Mouse (Mus musculus): ENCODE results near the gene Leng1. TPM values are rescaled to one million over a fixed set of nuclear protein-coding genes. Genes with fewer than 3 reads are reported as not detected.

Gene Leng1
- polyA plus RNA-seq, 1 experiment from 2014 or later = 16.3 TPM

- Histone ChIP-seq H3K27me3 (no peaks in the 10 kb centered on the region), H3K9ac (0 out of 2 replicates have a peak overlapping the region, but pooled peaks have one; percentile 35), H3K36me3 (peaks cover 57% of the 10 kb centered on the region), H3K4me1 (replicated peaks) (peaks cover 26% of the 10 kb centered on the region), H3K27ac (peak overlapping the region; percentile 65), H3K4me3 (no peak overlapping the region), H3K9me3 (no peaks in the 10 kb centered on the region), H3K4me2 (no peak overlapping the region)
- peak; percentile 74 for ATAC-seq (ENCODE audit: low FRiP score)
- 58% methylated on average over 10 of the region's 10 CpGs for WGBS
Measured at GRCm38 (mm10) chr7:3683908-3684550, 18.4 kb upstream of the Leng1 start.

GRCm38 (mm10) chr7:3677342-3677741 is 11.7 kb upstream of the Leng1 start, which contains the start of gene Tmc4:
TSS of gene Tmc4 (minus strand) at chr7:3677553.
- H3K36me3 ChIP-seq = peaks cover 27% of the 10 kb centered on the region
- no peak within 1 kb of the TSS for H3K27ac ChIP-seq
- no peak for ATAC-seq (ENCODE audit: low FRiP score)
- 53% methylated on average over 9 of the region's 9 CpGs for WGBS
- no peaks in the 10 kb centered on the region for H3K27me3 ChIP-seq
- no peaks in the 10 kb centered on the region for H3K4me1 ChIP-seq (replicated peaks)
- H3K9ac ChIP-seq = no peak within 1 kb of the TSS
- H3K4me2 ChIP-seq = no peak within 1 kb of the TSS
- H3K4me3 ChIP-seq = no peak within 1 kb of the TSS
- no peaks in the 10 kb centered on the region for H3K9me3 ChIP-seq

DNA sequence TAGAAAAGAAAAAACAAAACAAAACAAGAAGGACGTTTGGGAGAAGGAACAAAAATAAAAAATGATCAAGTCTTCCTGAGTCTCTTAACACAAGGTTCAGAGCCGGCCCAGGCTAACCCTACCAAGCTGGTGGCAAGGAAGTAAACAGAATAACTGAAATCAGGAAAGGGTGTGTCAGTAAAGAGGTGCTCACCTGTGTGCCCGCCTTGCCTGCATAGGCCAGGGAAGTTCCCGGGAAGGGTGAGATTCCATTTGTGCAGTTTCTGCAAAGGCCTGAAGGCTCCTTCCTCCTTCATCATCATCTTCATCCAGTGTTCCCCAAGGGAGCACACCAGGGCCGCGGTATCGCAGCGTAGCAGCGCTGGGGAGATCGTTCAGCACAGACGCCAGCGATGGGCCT is 10.7 kb upstream of the Leng1 start:
- no peaks in the 10 kb centered on the region for H3K9me3 ChIP-seq
- peaks cover 23% of the 10 kb centered on the region for H3K36me3 ChIP-seq
- no peak overlapping the region for H3K4me3 ChIP-seq
- 85% methylated on average over 12 of the region's 12 CpGs for WGBS
- H3K27me3 ChIP-seq = no peaks in the 10 kb centered on the region
- H3K9ac ChIP-seq = no peak overlapping the region
- no peaks in the 10 kb centered on the region for H3K4me1 ChIP-seq (replicated peaks)
- no peak overlapping the region for H3K4me2 ChIP-seq
- ATAC-seq (ENCODE audit: low FRiP score) = no peak
- no peak overlapping the region for H3K27ac ChIP-seq

GRCm38 (mm10) chr7:3675228-3675548 is 9.5 kb upstream of the Leng1 start:
- Histone ChIP-seq H3K4me2 (no peak overlapping the region), H3K27ac (no peak overlapping the region), H3K27me3 (no peaks in the 10 kb centered on the region), H3K9me3 (no peaks in the 10 kb centered on the region), H3K4me3 (no peak overlapping the region), H3K9ac (no peak overlapping the region), H3K4me1 (replicated peaks) (no peaks in the 10 kb centered on the region), H3K36me3 (peaks cover 16% of the 10 kb centered on the region)
- peak; percentile 12; the same call in 1 of the 2 replicates for ATAC-seq (ENCODE audit: low FRiP score)
- WGBS = 78% methylated on average over 3 of the region's 3 CpGs

- ATAC-seq (ENCODE audit: low FRiP score) = peak; percentile 80
- H3K4me3 ChIP-seq = no peak overlapping the region
- H3K4me2 ChIP-seq = no peak overlapping the region
- no peaks in the 10 kb centered on the region for H3K27me3 ChIP-seq
- H3K27ac ChIP-seq = no peak overlapping the region
- H3K36me3 ChIP-seq = peaks cover 14% of the 10 kb centered on the region
- no peaks in the 10 kb centered on the region for H3K4me1 ChIP-seq (replicated peaks)
- WGBS = 71% methylated on average over 10 of the region's 10 CpGs
- H3K9me3 ChIP-seq = no peaks in the 10 kb centered on the region
- H3K9ac ChIP-seq = no peak overlapping the region
Measured at GRCm38 (mm10) chr7:3674507-3675227, 9.0 kb upstream of the Leng1 start.

GRCm38 (mm10) chr7:3666921-3667391 is 1.3 kb upstream of the Leng1 start:
- no peaks in the 10 kb centered on the region for H3K9me3 ChIP-seq
- H3K36me3 ChIP-seq = peaks cover 11% of the 10 kb centered on the region
- no peak overlapping the region for H3K4me2 ChIP-seq
- no peak overlapping the region for H3K27ac ChIP-seq
- peaks cover 28% of the 10 kb centered on the region for H3K4me1 ChIP-seq (replicated peaks)
- peak overlapping the region; percentile 4; the same call in 1 of the 2 replicates for H3K4me3 ChIP-seq
- WGBS = 20% methylated on average over 14 of the region's 14 CpGs
- no peak for ATAC-seq (ENCODE audit: low FRiP score)
- no peaks in the 10 kb centered on the region for H3K27me3 ChIP-seq
- H3K9ac ChIP-seq = no peak overlapping the region

DNA sequence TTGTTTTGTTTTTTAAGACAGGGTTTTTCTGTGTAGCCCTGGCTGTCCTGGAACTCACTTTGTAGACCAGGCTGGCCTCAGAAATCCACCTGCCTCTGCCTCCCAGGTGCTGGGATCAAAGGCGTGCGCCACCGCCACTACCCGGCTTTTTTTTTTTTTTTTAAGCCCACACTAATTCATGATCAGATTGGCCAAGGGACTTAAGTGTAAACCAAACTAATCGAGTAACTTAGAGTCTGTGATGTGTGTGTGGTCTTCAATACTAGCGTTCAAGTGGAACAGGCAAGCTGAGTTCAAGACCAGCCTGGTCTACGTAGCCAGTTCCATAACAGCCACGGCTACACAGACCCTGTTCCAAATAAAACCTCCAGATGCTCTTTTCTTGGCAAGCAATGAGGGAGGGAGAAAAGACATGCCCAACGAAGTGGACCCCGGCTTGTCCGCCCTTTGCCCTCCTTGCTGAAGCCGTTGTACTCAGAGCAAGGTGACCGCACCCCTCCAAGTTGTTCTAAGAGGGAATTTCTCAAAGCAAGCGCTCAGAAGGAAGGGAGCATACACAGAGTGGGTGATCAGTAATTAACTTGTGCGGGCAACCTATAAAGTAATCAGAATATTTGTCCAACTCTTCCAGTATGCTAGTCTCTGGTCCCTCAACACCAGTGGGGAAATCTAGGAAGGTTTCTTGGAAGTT is 971 bp downstream of the Leng1 start:
- no peaks in the 10 kb centered on the region for H3K27me3 ChIP-seq
- ATAC-seq (ENCODE audit: low FRiP score) = peak; percentile 53
- H3K4me3 ChIP-seq = peak overlapping the region; percentile 73
- peak overlapping the region; percentile 82 for H3K4me2 ChIP-seq
- peak overlapping the region; percentile 75 for H3K9ac ChIP-seq
- H3K36me3 ChIP-seq = peaks cover 32% of the 10 kb centered on the region
- peaks cover 28% of the 10 kb centered on the region for H3K4me1 ChIP-seq (replicated peaks)
- H3K27ac ChIP-seq = peak overlapping the region; percentile 83
- H3K9me3 ChIP-seq = no peaks in the 10 kb centered on the region
- 34% methylated on average over 15 of the region's 15 CpGs for WGBS

- Histone ChIP-seq H3K36me3 (peaks cover 93% of the 10 kb centered on the region), H3K27me3 (no peaks in the 10 kb centered on the region)
- 95% methylated on average over 14 of the region's 14 CpGs for WGBS
Measured at GRCm38 (mm10) chr7:3658578-3658977, 7.1 kb downstream of the Leng1 start.

GRCm38 (mm10) chr7:3656966-3657365 is 8.7 kb downstream of the Leng1 start:
- 0 out of 2 replicates have a peak, but pooled peaks cover 3% of the 10 kb centered on the region for H3K4me1 ChIP-seq (replicated peaks)
- H3K4me2 ChIP-seq = no peak overlapping the region
- peaks cover 99% of the 10 kb centered on the region for H3K36me3 ChIP-seq
- no peak overlapping the region for H3K4me3 ChIP-seq
- no peak overlapping the region for H3K27ac ChIP-seq
- no peaks in the 10 kb centered on the region for H3K27me3 ChIP-seq
- no peak for ATAC-seq (ENCODE audit: low FRiP score)
- no peaks in the 10 kb centered on the region for H3K9me3 ChIP-seq
- 94% methylated on average over 4 of the region's 4 CpGs for WGBS
- H3K9ac ChIP-seq = no peak overlapping the region

More at GRCm38 (mm10) chr7:3658578-3658977, 7.1 kb downstream of the Leng1 start:
- no peak overlapping the region for H3K9ac ChIP-seq
- H3K4me1 ChIP-seq (replicated peaks) = peaks cover 12% of the 10 kb centered on the region
- no peak overlapping the region for H3K4me2 ChIP-seq
- no peak for ATAC-seq (ENCODE audit: low FRiP score)
- H3K9me3 ChIP-seq = no peaks in the 10 kb centered on the region
- H3K4me3 ChIP-seq = no peak overlapping the region
- no peak overlapping the region for H3K27ac ChIP-seq

- H3K27ac ChIP-seq = no peak overlapping the region
- ATAC-seq (ENCODE audit: low FRiP score) = no peak
- no peaks in the 10 kb centered on the region; the same call in 1 of the 2 replicates for H3K27me3 ChIP-seq
- H3K4me2 ChIP-seq = peak overlapping the region; percentile 85
- H3K9ac ChIP-seq = peak overlapping the region; percentile 98
- no peaks in the 10 kb centered on the region for H3K9me3 ChIP-seq
- H3K4me1 ChIP-seq (replicated peaks) = peaks cover 49% of the 10 kb centered on the region
- H3K4me3 ChIP-seq = peak overlapping the region; percentile 98
- 61% methylated on average over 4 of the region's 4 CpGs for WGBS
- peaks cover 20% of the 10 kb centered on the region for H3K36me3 ChIP-seq
Measured at GRCm38 (mm10) chr7:3646641-3647040, 19.0 kb downstream of the Leng1 start.

- ATAC-seq (ENCODE audit: low FRiP score) = no peak
- peak overlapping the region; percentile 97; the same call in 1 of the 2 replicates for H3K27ac ChIP-seq
- peaks cover 49% of the 10 kb centered on the region for H3K4me1 ChIP-seq (replicated peaks)
- H3K9ac ChIP-seq = peak overlapping the region; percentile 98
- peak overlapping the region; percentile 85 for H3K4me2 ChIP-seq
- H3K4me3 ChIP-seq = peak overlapping the region; percentile 98
- H3K9me3 ChIP-seq = no peaks in the 10 kb centered on the region
- 25% methylated on average over 9 of the region's 9 CpGs for WGBS
- no peaks in the 10 kb centered on the region; the same call in 1 of the 2 replicates for H3K27me3 ChIP-seq
- peaks cover 20% of the 10 kb centered on the region for H3K36me3 ChIP-seq
Measured at GRCm38 (mm10) chr7:3646188-3646587, 19.5 kb downstream of the Leng1 start.

GRCm38 (mm10) chr7:3645488-3646025 is 20.1 kb downstream of the Leng1 start:
- H3K36me3 ChIP-seq = peaks cover 20% of the 10 kb centered on the region
- H3K27me3 ChIP-seq = no peaks in the 10 kb centered on the region; the same call in 1 of the 2 replicates
- H3K9ac ChIP-seq = peak overlapping the region; percentile 98
- peak overlapping the region; percentile 98 for H3K4me3 ChIP-seq
- no peak; the same call in none of the 2 replicates for ATAC-seq (ENCODE audit: low FRiP score)
- H3K4me1 ChIP-seq (replicated peaks) = peaks cover 49% of the 10 kb centered on the region
- WGBS = 0% methylated on average over 45 of the region's 58 CpGs
- peak overlapping the region; percentile 85 for H3K4me2 ChIP-seq
- no peaks in the 10 kb centered on the region for H3K9me3 ChIP-seq
- H3K27ac ChIP-seq = peak overlapping the region; percentile 97

All from hindbrain, embryonic 13.5 days (tissue).